Mouse (Mus musculus) retina, postnatal 1 day (tissue): ENCODE measurements at regions not wholly inside any gene's neighbourhood (a gene's known extent, or its start where the extent isn't known, plus 50 kb on each side); places are given as distances from the start of the nearest gene placed in this dataset.

Source experiments
- DNase-seq: peaks from one replicate; pipeline ENCODE4 v3.0.0-alpha.2; 2012

- peak; percentile 70 for DNase-seq
Measured at GRCm38 (mm10) chr10:70814354-70815131, 158.8 kb upstream of the Phyhipl start.

DNA sequence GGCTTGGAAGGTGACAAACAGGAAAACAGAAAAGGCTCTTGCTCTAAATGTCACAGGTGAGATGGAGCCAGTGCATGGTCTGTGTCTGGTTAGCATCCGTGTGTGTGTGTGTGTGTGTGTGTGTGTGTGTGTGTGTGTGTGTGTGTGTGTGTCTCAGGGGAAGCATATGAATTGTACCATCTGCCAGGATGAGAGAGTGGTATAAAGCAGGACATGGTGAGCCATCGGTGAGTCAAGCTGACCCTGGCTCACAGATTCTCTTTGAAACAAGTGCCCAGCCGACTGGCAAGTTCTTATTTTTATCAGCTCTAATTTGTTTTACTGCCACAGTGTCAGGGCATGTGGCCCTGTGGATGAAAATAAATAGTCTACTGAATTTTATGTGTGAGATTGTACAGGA is 153.6 kb upstream of the Phyhipl start:
- DNase-seq = no peak

GRCm38 (mm10) chr10:70806786-70807385 is 151.1 kb upstream of the Phyhipl start:
- DNase-seq = no peak

DNA sequence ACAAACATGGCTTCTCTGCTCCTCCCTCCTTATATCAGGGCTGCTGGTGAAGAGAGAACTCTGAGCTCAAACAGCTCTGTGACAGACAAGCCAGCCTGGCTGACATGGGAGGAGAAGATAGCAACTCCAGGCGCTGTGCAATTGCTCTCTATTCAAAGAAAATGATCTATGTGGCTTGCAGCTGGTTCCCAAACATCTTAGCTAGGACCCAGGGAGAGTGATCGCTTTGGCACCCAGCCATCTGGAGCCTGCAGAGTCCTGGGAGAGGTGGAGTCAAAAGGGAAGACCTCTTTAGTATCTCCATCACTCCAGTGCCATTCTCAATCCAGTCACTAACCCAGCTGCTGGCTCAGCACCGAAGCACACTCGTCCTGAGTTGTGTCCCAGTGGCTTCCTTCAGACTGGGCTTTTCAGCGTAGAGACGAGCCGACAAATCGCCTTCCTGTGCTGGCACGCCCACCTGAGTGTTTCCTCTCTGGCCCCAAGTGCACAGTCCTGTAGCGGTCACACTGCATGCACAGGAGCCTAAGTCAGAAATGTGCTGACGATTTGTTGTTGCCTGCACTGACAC is 145.1 kb upstream of the Phyhipl start:
- no peak for DNase-seq

DNA sequence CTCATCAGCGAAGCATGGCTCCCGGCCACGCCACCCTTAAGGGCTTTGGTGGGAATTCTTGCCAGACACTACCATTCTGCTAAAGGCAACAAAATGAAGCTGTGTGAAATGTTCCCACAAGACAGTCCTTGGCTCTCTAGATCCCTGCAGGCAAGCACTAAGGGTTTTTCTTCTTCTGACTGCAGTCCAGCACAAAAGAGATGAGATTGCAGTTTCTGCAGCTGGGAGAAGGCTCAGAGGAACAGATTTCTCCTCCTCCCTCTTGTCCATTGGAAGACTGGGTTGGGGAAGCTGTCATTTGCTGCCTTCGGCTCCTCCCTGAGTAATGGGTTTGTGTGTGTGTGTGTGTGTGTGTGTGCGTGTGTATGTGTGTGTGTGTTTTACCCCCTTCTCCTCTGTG is 144.1 kb upstream of the Phyhipl start:
- DNase-seq = no peak

DNA sequence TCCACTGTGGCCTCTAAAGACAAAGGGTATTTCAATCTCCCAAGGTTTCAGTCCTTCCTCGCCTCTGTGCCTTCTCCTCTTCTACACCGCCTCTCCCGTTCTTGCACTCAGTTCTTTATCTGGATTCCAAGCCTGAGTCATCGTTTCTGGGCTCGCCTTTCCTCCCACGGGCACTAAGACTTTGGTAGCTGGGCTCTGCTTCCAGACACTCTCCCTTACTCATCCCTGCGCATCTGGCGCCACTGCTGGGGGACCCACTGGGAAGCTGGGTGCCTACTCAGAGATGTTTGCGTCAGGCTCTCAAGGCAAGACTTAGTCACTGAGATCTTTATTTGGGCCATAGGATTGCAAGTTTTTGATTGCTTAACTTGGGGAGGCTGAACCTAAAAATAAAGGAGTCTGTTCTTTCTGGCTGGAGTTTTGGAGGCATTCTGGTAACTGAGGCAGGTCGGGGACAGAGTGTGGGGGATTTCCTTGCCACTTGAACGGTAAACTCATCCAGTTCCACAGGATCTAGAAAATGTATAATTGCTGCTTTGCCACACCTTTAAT is 143.5 kb upstream of the Phyhipl start:
- no peak for DNase-seq

DNA sequence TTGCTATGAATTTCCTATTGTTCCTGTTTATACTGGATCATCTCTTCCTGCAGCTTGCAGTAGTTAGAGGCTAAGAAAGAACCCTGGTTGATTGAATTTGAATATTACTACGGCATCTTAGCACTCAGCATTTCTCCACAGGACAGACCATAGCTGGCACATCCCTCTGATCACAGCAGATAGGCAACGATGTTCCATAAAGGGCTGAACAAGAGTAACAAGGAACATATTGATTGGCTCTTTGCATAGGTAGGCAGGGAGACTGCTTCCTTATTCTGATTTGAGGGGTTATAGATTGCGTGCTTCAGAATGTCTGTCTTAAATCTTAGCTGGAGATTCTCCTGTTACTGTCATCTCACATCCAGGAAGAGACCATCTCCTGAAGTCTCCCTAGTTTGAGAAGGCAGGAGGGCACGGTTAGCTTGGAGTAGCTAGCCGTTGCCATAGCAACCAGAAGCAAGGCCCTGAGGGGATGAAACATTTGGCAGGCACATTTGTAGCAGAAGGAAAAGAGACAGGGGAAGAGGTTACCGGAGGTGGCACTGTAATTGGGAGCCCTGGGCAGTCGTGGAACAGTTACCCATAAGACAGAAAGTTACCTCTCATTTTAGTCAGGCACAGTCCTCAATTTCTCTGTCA is 133.2 kb upstream of the Phyhipl start:
- peak; percentile 81 for DNase-seq

GRCm38 (mm10) chr10:70781036-70781435 is 125.3 kb upstream of the Phyhipl start:
- DNase-seq = no peak

GRCm38 (mm10) chr10:70778596-70778995 is 122.8 kb upstream of the Phyhipl start:
- DNase-seq = no peak

DNA sequence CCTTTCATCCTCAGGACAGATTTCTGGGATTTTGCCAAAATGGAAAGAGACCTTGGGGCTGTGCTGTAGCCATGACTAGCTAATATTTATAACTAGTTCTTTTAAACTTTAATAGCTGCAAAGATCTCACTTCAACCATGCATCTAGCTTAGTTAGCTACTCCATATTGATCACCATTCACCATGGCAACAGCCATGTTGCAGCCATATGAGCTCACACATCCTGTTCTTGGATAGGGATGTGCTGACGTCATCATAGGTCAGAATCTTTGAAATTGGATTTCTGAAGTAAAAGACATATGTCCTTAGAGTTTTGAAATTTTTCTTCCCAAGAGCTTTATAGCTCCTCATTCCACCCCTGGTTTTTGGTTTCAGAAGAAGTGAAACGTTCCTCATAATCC is 118.8 kb upstream of the Phyhipl start:
- no peak for DNase-seq

DNA sequence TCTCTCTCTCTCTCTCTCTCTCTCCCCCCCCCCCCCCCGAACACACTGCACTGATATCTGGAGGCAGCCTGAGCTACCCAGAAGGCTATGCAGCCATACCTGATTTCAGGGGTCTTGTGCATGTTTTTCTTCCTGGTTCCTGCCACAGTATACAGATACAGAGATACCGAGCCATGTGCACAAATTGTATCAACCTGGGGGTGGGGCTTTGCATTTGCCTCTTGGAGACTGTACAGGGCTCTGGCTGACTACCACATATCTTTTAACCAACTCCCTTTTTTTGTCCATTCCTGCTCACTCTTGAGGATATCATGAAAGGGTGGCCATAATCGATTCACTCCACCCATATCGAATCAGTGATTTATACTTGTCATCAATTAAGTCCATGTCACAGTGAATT is 118.4 kb upstream of the Phyhipl start:
- no peak for DNase-seq

DNA sequence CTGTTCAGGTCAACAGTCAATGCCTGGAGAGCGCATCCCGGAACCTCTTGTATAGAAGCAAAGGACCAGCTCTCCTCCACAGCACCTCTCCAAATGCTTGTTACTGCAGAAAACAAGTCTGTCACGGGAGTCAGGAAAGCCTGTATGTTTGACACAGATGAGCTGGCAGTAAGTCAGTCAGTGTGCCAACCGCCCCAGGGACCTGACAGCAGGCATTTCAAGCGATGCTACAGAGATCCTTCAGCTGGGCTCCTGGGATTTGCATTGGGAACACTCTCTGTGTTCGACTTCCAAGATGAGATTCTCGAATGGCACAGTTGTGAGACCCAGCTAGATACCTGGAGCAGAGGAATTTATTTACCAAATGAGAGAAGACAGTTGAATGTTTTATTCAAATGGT is 111.7 kb upstream of the Phyhipl start:
- DNase-seq = peak; percentile 10

GRCm38 (mm10) chr10:70766869-70767268 is 111.1 kb upstream of the Phyhipl start:
- no peak for DNase-seq

- no peak for DNase-seq
Measured at GRCm38 (mm10) chr10:70766450-70766849, 110.7 kb upstream of the Phyhipl start.

DNA sequence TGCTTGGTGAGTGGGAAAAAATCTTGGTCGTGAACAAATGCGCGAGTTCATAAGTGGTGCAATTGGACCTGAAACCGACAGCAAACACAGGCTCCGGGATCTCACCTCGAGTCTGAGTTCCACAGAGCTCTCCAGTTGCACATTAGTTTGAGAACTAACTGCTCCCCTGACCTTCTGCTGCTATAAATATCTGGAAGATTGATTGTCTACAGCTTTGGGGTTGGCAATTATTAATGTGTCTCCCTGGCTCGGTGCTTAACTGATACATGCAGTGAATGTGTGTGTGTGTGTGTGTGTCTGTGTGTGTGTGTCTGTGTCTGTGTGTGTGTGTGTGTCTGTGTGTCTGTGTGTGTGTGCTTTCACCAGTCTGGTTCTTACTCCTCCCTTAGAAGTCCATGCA is 107.4 kb upstream of the Phyhipl start:
- no peak for DNase-seq

- DNase-seq = no peak
Measured at GRCm38 (mm10) chr10:70759686-70760085, 103.9 kb upstream of the Phyhipl start.

GRCm38 (mm10) chr10:70751771-70752170 is 96.0 kb upstream of the Phyhipl start:
- DNase-seq = no peak

DNA sequence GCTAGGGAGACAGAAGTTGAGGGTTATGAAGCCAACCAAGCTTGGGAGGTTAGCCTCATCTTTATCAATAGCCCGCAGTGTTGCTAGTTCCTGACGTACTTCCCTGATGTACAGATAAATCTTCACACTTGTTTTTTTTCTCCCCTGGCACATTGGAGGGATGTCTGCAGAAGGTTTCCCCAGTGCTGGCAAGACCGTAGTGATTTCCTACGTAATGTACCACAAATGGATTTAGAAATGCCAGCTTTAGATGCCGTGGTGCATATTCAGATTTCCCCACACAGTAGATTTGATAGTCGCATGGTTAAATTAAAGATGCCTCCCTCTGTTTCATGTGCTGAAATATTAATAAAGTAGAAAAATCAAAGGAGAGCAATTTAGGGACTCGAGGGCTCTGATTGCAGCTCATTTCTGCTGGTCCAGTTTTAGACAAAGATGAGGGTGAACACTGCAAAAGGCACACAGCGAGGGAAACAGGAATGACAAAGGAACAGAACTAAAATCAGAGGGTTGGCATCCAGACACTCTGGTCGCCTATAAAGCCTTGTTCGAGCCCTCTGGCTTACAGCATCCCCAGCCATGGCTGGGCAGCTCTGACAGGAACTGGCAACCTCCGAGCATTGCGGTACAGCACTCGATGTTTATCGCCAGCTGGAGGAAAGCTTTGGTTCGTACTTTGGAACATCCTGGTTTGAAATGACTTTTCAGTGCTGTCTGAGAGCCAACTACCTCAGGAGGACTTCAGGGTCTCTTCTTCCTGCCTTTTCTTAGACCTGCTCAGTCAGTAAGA is 94.8 kb upstream of the Phyhipl start:
- DNase-seq = no peak

- DNase-seq = no peak
Measured at GRCm38 (mm10) chr10:70746612-70747011, 90.8 kb upstream of the Phyhipl start.

- no peak for DNase-seq
Measured at GRCm38 (mm10) chr10:70741909-70742308, 86.1 kb upstream of the Phyhipl start.

DNA sequence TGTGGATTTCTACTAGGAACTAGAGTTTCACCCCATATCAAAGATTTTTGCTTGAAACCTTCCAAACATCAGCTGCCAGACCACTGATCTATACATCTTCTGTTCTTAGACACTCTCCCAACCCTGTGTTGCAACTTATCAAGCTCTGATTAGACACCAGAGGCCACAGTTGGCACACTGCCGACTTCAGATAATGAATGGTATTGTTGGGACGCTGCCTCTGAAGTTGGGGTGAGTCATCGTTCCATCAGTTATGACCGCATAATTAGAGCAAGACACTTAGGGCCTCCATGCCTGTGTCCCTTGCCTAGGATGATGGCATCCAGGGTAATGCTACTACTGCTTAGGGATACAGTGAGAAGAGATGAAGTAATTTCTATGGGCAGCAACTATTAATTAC is 84.3 kb upstream of the Phyhipl start:
- peak; percentile 96 for DNase-seq

DNA sequence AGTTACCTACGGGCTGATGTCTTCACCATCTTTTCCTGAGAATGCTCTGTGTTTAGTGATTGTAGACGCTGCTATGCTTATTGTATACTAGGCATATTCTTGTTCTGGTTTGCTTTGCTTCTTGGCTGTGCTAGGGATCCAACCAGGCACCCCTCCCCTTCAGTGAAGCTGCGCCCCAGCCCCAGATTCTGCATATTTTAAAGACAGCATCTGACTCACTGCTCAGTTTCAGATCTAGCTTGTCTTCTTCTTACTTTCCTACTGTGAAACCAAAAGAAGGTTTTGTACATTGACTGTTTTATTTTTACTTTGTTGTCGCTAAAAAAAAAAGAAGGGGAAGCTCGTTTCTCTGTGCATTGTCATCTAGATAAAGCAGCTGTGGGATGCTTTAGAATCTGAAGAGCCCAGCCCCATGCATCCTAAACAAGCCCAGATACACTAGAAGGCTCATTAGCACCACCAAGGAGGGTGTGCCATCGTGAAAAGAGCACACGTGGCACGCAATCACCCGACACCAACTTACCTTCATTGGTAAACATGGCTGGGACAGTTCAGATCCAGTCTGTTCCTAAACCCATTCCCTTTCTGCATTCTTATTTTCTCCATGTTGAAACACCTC is 83.7 kb upstream of the Phyhipl start:
- peak; percentile 57 for DNase-seq
